Mouse (Mus musculus) limb, embryonic 12.5 days (tissue): ENCODE measurements at regions not wholly inside any gene's neighbourhood (a gene's known extent, or its start where the extent isn't known, plus 50 kb on each side); places are given as distances from the start of the nearest gene placed in this dataset.

Experiments used
- ATAC-seq: fragments of 200-750 bp; cut with Nextera tagmentation; 2 replicates; pipeline ENCODE4 v1.8.0; 2017; ENCODE audit warnings: low read depth, moderate TSS enrichment; ENCODE audit not compliant: insufficient number of reproducible peaks, insufficient read depth, low FRiP score, low TSS enrichment
- H3K27ac ChIP-seq: fragments of 300-500 bp; sonication (generic); 2 replicates; pipeline ENCODE4 v1.5.1; 2016; ENCODE audit warnings: mild to moderate bottlenecking, moderate library complexity
- H3K27me3 ChIP-seq: fragments of 300-500 bp; sonication (generic); 2 replicates; pipeline ENCODE4 v1.6.1; 2016; ENCODE audit warnings: mild to moderate bottlenecking, moderate library complexity
- H3K36me3 ChIP-seq: fragments of 300-500 bp; sonication (generic); 2 replicates; pipeline ENCODE4 v1.6.1; 2016; ENCODE audit warnings: mild to moderate bottlenecking, moderate library complexity
- H3K4me1 ChIP-seq: fragments of 300-500 bp; sonication (generic); replicated peaks from 2 replicates; pipeline ENCODE4 v1.6.1; 2016
- H3K4me2 ChIP-seq: fragments of 300-500 bp; sonication (generic); 2 replicates; pipeline ENCODE4 v1.6.1; 2016; ENCODE audit warnings: mild to moderate bottlenecking, moderate library complexity
- H3K4me3 ChIP-seq: fragments of 300-500 bp; sonication (generic); replicated peaks from 2 replicates; pipeline ENCODE4 v1.5.1; 2016; ENCODE audit warnings: mild to moderate bottlenecking
- H3K9ac ChIP-seq: fragments of 300-500 bp; sonication (generic); replicated peaks from 2 replicates; pipeline ENCODE4 v1.6.1; 2016; ENCODE audit warnings: mild to moderate bottlenecking, moderate library complexity
- H3K9me3 ChIP-seq: fragments of 300-500 bp; sonication (generic); 2 replicates; pipeline ENCODE4 v1.6.1; 2016; ENCODE audit warnings: mild to moderate bottlenecking, moderate library complexity
- WGBS: fragments of 180-500 bp; shearing (Covaris S2); methylation state at CpG from one replicate; pipeline ENCODE4 v1.1.7; 2016; 5-methylcytosine and 5-hydroxymethylcytosine counted together

DNA sequence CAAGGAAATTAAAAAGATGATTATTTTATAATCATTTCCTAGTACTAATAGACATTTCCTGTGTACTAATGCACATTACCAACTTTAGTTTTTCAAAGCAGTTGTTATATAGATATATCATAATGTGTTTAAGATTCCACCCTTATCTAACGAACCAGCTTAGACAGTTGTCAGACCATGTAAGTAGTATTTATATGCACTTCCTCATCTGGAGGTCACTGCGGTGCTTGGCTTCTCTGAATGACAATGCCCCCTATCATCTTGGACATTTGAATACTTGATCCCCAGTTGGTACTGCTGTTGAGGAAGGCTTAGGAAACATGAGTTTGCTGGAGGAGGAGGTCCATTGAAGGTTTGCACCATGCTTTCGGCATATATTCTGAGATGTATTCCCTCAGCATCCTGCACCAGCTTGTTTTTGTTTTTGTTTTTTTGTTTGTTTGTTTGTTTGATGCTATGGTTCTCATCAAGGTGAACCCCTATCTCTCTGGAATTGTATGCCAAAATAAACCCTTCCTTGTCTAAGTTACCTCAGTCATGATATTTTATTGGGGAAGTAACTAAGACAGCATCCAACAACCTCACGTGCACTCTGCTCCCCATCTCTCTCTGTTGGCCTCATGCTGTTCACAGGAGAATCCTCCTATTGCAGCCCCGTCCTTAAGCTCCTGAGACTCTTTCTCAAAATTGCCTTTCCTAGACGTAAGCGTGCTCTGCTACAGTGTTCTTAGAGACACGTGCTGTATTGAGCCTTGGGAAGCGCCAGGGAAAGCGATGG is 228.4 kb upstream of the Mmadhc start:
- Histone ChIP-seq H3K4me1 (peaks cover 6% of the 10 kb centered on the region; the same call in 1 of the 2 replicates), H3K27ac (no peak overlapping the region), H3K4me2 (no peak overlapping the region), H3K36me3 (no peaks in the 10 kb centered on the region), H3K9ac (no peak overlapping the region), H3K27me3 (no peaks in the 10 kb centered on the region), H3K9me3 (no peaks in the 10 kb centered on the region), H3K4me3 (no peak overlapping the region)
- no peak for ATAC-seq
- WGBS: 89% methylated on average over 10 of the region's 10 CpGs

DNA sequence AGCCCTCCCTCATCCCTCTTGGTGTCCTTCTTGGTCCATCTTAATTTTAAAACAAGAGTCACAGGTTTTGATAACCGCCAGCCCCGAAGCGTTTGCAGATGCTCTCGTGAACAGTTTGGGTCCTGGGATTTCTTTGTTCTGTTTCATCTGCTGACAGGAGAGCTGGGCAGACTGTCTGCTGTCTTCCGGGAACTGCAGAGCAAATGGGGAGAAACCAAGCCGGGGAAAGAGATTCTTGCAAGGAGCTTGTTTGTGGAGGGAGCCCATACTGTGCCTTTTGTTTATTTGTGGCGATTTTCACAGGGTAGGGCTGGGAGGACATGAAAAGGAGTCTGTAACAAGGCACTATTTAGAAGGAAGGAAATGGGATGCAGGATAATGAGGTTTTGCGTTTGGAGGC is 223.6 kb upstream of the Mmadhc start:
- WGBS: 22% methylated on average over 8 of the region's 8 CpGs
- Histone ChIP-seq H3K36me3 (no peaks in the 10 kb centered on the region), H3K4me2 (peak overlapping the region; percentile 26; the same call in 1 of the 2 replicates), H3K27ac (no peak overlapping the region), H3K4me1 (peaks cover 14% of the 10 kb centered on the region), H3K27me3 (no peaks in the 10 kb centered on the region), H3K9ac (no peak overlapping the region), H3K9me3 (no peaks in the 10 kb centered on the region), H3K4me3 (no peak overlapping the region)
- ATAC-seq: no peak

DNA sequence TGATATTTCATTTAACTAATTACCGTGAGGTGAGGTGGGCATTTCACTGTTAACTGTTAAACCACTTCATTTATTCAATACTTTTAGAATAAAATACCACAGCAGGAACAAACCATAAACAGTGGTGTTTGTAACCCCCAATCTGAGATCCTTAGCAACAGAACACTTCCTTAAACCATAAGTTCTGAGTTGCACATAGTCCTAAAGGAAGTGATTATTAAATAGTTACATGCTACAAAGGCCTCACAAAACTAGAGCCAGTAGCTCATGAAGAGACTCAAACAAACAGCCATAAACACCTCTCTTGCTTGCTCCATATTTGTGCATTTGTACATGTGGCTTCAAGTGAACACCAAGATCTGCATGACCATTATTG is 222.5 kb upstream of the Mmadhc start:
- Histone ChIP-seq H3K4me1 (peaks cover 14% of the 10 kb centered on the region), H3K36me3 (no peaks in the 10 kb centered on the region), H3K9ac (no peak overlapping the region), H3K4me2 (no peak overlapping the region), H3K9me3 (no peaks in the 10 kb centered on the region), H3K27ac (no peak overlapping the region), H3K4me3 (no peak overlapping the region), H3K27me3 (no peaks in the 10 kb centered on the region)
- WGBS: 31% methylated on average over 1 of the region's 1 CpGs
- ATAC-seq: no peak

DNA sequence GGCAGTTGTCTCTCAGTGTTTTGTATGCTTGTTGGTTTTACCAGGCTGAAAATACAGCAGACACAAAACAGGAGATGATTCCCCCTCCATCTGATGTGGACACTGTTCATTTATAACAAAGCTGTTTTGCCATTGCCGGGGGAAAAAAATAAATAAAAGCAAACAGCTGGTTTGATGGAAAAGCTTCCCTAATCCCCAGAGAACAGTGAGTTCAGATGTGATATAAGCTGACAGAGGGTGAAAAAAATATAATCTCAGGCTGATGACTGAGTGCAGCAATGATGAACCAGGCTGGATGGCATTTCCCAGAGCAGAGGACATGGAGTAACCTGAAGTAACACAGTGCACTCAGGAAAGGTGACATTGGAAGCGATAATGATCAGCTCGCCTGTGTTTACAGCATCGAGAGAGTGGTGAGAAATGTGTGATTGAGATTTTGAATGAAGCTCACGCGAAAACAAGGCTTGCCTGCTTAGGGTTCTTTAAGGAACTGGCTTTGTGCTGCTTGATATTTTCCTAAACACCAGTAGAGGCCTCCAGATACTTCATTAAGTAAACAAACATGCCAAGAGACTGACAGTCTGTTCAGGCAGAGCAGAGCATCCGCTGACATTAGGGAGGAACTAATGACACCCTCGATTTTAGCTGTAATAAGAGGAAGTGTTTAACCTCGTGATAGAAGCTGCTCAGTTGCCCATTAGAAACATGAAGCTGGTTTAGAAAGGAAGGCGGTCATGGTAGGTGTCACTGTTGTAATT is 221.9 kb upstream of the Mmadhc start:
- no peak overlapping the region for H3K4me2 ChIP-seq
- no peak for ATAC-seq
- peaks cover 14% of the 10 kb centered on the region for H3K4me1 ChIP-seq
- no peak overlapping the region for H3K27ac ChIP-seq
- WGBS: 37% methylated on average over 10 of the region's 10 CpGs
- H3K27me3 ChIP-seq: no peaks in the 10 kb centered on the region
- H3K9me3 ChIP-seq: no peaks in the 10 kb centered on the region
- H3K36me3 ChIP-seq: no peaks in the 10 kb centered on the region
- H3K9ac ChIP-seq: no peak overlapping the region
- H3K4me3 ChIP-seq: no peak overlapping the region

DNA sequence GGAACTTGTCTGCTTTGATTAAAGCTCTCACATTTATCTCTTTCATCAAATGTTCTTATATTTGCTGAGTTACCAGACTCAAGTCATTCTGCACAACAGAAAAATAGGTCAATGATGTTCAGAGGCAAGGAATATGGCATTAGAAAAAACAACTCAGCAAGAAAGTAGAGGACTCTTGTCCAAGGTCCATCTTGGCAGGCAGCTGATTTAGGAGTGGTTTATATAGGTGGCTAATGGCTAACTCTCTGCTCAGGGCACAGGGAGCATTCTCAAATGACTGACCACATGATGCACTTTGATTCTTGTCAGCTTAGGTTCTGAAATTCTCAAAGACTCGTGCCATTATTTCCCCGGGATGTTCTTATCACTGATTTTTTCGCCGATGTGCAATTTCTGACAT is 216.7 kb upstream of the Mmadhc start:
- Histone ChIP-seq H3K4me2 (no peak overlapping the region), H3K27ac (no peak overlapping the region), H3K4me1 (no peaks in the 10 kb centered on the region), H3K27me3 (no peaks in the 10 kb centered on the region), H3K36me3 (no peaks in the 10 kb centered on the region), H3K9ac (no peak overlapping the region), H3K9me3 (0 out of 2 replicates have a peak, but pooled peaks cover 3% of the 10 kb centered on the region), H3K4me3 (no peak overlapping the region)
- 89% methylated on average over 4 of the region's 4 CpGs for WGBS
- no peak for ATAC-seq

DNA sequence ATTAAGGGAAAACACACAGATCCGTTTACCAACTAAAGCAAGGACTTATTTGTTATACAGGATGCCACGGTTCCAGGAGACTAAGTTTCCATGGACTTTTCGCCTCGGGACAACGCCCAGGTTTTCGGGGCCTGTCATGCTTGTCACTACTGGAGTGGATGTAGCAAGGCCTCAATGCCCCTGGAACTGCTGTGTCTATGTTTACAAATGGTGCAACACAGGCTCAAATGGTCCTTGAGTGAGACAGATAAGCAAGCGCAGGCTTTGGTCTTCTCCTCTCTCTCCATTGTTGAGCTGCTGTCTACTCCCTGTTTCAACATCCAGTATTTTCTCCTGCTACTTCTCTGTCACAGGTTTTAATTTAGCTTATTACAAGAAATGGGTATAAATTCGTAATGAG is 202.1 kb upstream of the Mmadhc start:
- no peak for ATAC-seq

DNA sequence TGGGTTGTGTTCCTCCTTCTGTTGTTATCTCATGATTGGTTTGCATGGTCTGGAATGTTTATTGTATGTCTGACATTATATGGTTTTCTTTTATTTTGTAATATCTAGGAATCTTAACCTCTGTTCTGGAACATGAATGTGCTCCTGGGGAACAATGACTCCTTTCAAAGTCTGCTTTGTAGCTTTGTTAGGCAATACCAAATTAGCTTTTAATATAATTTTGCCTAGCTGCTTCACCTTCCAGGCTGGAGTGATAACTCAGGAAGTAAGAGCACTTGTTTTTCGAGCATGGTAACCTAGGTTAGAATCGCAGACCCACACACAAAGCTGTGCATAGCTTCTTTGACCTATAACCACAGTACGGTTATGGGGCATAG is 199.4 kb upstream of the Mmadhc start:
- H3K9ac ChIP-seq: no peak overlapping the region
- H3K4me1 ChIP-seq: peaks cover 7% of the 10 kb centered on the region; the same call in 1 of the 2 replicates
- no peak overlapping the region for H3K4me2 ChIP-seq
- no peak overlapping the region for H3K27ac ChIP-seq
- WGBS: 92% methylated on average over 3 of the region's 3 CpGs
- H3K4me3 ChIP-seq: no peak overlapping the region
- H3K27me3 ChIP-seq: no peaks in the 10 kb centered on the region
- H3K36me3 ChIP-seq: no peaks in the 10 kb centered on the region
- no peak for ATAC-seq
- no peaks in the 10 kb centered on the region for H3K9me3 ChIP-seq

More for the DNA sequence above, 202.1 kb upstream of the Mmadhc start:
- Histone ChIP-seq H3K4me2 (no peak overlapping the region), H3K27ac (no peak overlapping the region), H3K4me3 (no peak overlapping the region), H3K9me3 (no peaks in the 10 kb centered on the region), H3K4me1 (peaks cover 7% of the 10 kb centered on the region; the same call in 1 of the 2 replicates), H3K9ac (no peak overlapping the region), H3K27me3 (no peaks in the 10 kb centered on the region), H3K36me3 (no peaks in the 10 kb centered on the region)
- 90% methylated on average over 8 of the region's 8 CpGs for WGBS

DNA sequence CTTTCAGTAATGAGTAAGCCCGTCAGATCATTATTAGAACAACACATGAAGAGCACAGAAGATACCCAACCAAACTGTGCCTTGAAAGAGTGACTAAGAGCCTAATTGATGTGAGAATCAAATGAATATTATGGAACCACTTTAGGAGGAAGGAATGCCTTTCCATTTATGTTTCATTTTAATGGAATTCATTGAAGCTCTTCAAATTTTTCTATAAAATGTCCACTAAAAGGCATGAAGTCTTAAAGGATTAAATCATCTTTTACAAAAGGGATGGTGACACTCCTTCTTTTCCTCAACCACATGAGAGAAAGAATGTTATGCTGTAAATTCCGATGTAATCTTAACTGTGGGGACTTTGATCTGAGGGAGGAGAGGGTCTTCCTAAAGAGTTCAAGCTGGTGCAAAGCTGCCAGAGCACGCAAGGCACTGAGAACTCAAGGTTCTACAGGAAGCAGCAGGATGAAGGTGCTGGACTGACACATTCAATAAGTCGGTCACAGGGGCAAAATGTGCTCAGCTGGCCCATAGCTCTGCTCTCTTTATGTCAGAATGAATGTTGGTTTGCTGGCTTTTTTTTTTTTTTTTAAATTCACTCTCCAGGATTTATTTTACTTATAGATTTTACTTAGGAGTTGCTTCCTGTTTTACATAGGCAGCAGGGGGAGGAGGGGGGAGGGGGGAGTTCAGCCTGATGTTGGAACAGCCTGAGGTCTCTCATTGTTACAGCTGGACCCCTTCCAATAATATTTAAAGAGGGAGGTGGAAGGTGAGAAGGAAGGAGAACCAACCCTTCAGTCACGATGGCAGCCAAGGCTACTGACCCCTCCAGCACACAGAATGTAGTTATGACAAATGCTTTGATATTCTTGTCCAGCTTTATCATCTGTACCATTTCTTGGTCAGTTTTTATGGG is 198.8 kb upstream of the Mmadhc start:
- ATAC-seq: no peak
- H3K4me1 ChIP-seq: peaks cover 7% of the 10 kb centered on the region; the same call in 1 of the 2 replicates

DNA sequence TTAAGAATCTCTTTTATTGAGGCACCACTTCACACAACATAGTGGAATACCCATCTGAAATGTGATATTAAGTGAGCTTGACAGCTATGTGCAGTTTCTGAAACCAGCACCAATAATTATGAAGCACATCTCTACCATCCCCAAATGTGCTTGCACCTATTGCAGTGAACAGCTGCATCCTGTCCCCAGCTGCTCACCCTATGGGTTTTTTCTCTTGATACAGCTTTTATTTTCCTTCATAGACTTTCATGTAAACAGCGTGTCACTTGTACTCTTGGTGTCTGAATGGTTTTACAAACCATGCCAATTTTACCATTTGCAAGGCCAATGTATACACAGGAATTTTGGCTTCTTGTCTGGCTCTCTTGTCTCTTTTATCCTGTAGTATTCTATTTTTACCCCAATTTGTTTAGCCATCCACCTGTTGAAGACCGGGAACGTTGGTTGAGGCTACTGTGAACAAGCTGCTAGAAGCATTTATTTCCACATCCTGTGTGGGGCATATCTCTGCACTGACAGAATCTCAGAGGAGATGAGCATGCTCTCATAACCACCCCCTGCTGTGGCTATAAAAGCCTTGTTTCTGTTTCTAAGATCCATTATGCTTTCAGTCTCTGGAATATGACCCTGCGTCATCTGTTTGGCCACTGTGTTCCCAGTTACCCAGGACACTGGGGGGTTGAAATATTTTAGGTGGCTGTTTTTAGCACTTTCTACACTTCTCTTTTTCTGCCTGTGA is 197.2 kb upstream of the Mmadhc start:
- no peaks in the 10 kb centered on the region for H3K27me3 ChIP-seq
- H3K4me2 ChIP-seq: no peak overlapping the region
- 84% methylated on average over 4 of the region's 4 CpGs for WGBS
- no peak for ATAC-seq
- no peak overlapping the region for H3K4me3 ChIP-seq
- no peaks in the 10 kb centered on the region for H3K9me3 ChIP-seq
- H3K9ac ChIP-seq: no peak overlapping the region
- H3K27ac ChIP-seq: no peak overlapping the region
- peaks cover 7% of the 10 kb centered on the region; the same call in 1 of the 2 replicates for H3K4me1 ChIP-seq
- H3K36me3 ChIP-seq: no peaks in the 10 kb centered on the region

More for the DNA sequence above, 198.8 kb upstream of the Mmadhc start:
- H3K27me3 ChIP-seq: no peaks in the 10 kb centered on the region
- no peak overlapping the region for H3K27ac ChIP-seq
- WGBS: 46% methylated on average over 5 of the region's 5 CpGs
- no peak overlapping the region for H3K4me2 ChIP-seq
- no peak overlapping the region for H3K4me3 ChIP-seq
- H3K9ac ChIP-seq: no peak overlapping the region
- no peaks in the 10 kb centered on the region for H3K9me3 ChIP-seq
- H3K36me3 ChIP-seq: no peaks in the 10 kb centered on the region

DNA sequence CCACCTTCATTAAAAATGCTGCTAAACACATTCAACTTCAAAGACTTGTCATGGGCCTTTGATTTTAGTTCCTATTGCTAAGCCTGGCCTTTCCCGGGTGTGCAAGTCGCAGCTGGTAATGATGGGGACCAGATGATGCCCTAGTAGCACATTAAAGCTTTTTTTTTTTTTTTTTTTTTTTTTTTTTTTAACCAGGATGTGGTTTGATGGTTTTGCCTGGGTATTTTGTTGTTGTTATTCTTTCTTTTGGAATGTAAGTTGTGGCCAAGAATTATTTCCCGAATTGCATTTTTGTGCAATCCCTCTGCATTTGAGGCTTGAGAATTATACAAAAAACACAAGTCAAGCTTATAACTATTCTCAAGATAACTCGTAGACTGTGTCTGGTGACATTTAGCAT is 167.2 kb upstream of the Mmadhc start:
- no peak for ATAC-seq
- Histone ChIP-seq H3K27ac (no peak overlapping the region), H3K4me2 (no peak overlapping the region), H3K36me3 (no peaks in the 10 kb centered on the region), H3K9me3 (peaks cover 5% of the 10 kb centered on the region; the same call in 1 of the 2 replicates), H3K9ac (no peak overlapping the region), H3K4me1 (no peaks in the 10 kb centered on the region), H3K27me3 (no peaks in the 10 kb centered on the region), H3K4me3 (no peak overlapping the region)
- 28% methylated on average over 4 of the region's 4 CpGs for WGBS
